Mouse (Mus musculus) forebrain, embryonic 12.5 days (tissue): ENCODE results near the gene Vapb. TPM values are rescaled to one million over a fixed set of nuclear protein-coding genes. Genes with fewer than 3 reads are reported as not detected.

Experiments used
- ATAC-seq: fragments of 200-750 bp; cut with Nextera tagmentation; 2 replicates; pipeline ENCODE4 v1.8.0; 2017; ENCODE audit warnings: moderate TSS enrichment; ENCODE audit not compliant: low FRiP score
- H3K27ac ChIP-seq: fragments of 300-500 bp; sonication (generic); 2 replicates; pipeline ENCODE4 v1.5.1; 2016; ENCODE audit warnings: mild to moderate bottlenecking
- H3K27me3 ChIP-seq: fragments of 300-500 bp; sonication (generic); 2 replicates; pipeline ENCODE4 v1.6.1; 2016; ENCODE audit warnings: mild to moderate bottlenecking
- H3K36me3 ChIP-seq: fragments of 300-500 bp; sonication (generic); replicated peaks from 2 replicates; pipeline ENCODE4 v1.6.1; 2016; ENCODE audit warnings: mild to moderate bottlenecking
- H3K4me1 ChIP-seq: fragments of 300-500 bp; sonication (generic); 2 replicates; pipeline ENCODE4 v1.6.1; 2016
- H3K4me2 ChIP-seq: fragments of 300-500 bp; sonication (generic); 2 replicates; pipeline ENCODE4 v1.6.1; 2016; ENCODE audit warnings: mild to moderate bottlenecking, moderate library complexity
- H3K4me3 ChIP-seq: fragments of 300-500 bp; sonication (generic); replicated peaks from 2 replicates; pipeline ENCODE4 v1.5.1; 2016; ENCODE audit warnings: mild to moderate bottlenecking
- H3K9ac ChIP-seq: fragments of 300-500 bp; sonication (generic); 2 replicates; pipeline ENCODE4 v1.6.1; 2016; ENCODE audit warnings: mild to moderate bottlenecking
- H3K9me3 ChIP-seq: fragments of 300-500 bp; sonication (generic); 2 replicates; pipeline ENCODE4 v1.6.1; 2016
- WGBS: fragments of 180-500 bp; shearing (Covaris S2); methylation state at CpG from one replicate; pipeline ENCODE4 v1.1.7; 2016; 5-methylcytosine and 5-hydroxymethylcytosine counted together
- polyA plus RNA-seq: library from polyadenylated mRNA; unstranded; fragments of >200 nt; fragmentation: Nextera tagmentation; extraction: Ambion mirVana; gene quantifications from 2 replicates; pipeline ENCODE4 v1.2.1, GENCODE M21; 2016

Vapb gene
- polyA plus RNA-seq, 1 experiment from 2014 or later: 11.0 TPM

- H3K9ac ChIP-seq: no peak overlapping the region
- 89% methylated on average over 9 of the region's 9 CpGs for WGBS
- no peak for ATAC-seq
- H3K27ac ChIP-seq: no peak overlapping the region
- no peaks in the 10 kb centered on the region for H3K27me3 ChIP-seq
- H3K9me3 ChIP-seq: 0 out of 2 replicates have a peak, but pooled peaks cover 6% of the 10 kb centered on the region
- H3K4me2 ChIP-seq: no peak overlapping the region
- no peak overlapping the region for H3K4me3 ChIP-seq
- H3K4me1 ChIP-seq: peaks cover 19% of the 10 kb centered on the region
- peaks cover 9% of the 10 kb centered on the region for H3K36me3 ChIP-seq
Measured at GRCm38 (mm10) chr2:173742744-173743143, 5.4 kb downstream of the Vapb start.

- Histone ChIP-seq H3K9me3 (0 out of 2 replicates have a peak, but pooled peaks cover 6% of the 10 kb centered on the region), H3K4me2 (no peak overlapping the region), H3K4me1 (peaks cover 4% of the 10 kb centered on the region; the same call in 1 of the 2 replicates), H3K27ac (no peak overlapping the region), H3K27me3 (no peaks in the 10 kb centered on the region), H3K4me3 (no peak overlapping the region), H3K9ac (no peak overlapping the region), H3K36me3 (peaks cover 5% of the 10 kb centered on the region)
- ATAC-seq: no peak
- 93% methylated on average over 7 of the region's 7 CpGs for WGBS
Measured at GRCm38 (mm10) chr2:173744070-173744815, 6.9 kb downstream of the Vapb start.

- ATAC-seq: no peak
- Histone ChIP-seq H3K4me2 (no peak overlapping the region), H3K9me3 (0 out of 2 replicates have a peak, but pooled peaks cover 6% of the 10 kb centered on the region), H3K27ac (no peak overlapping the region), H3K4me1 (no peaks in the 10 kb centered on the region), H3K9ac (no peak overlapping the region), H3K27me3 (no peaks in the 10 kb centered on the region), H3K36me3 (no peaks in the 10 kb centered on the region; the same call in 1 of the 2 replicates), H3K4me3 (no peak overlapping the region)
- WGBS: 89% methylated on average over 2 of the region's 2 CpGs
Measured at GRCm38 (mm10) chr2:173748961-173749659, 11.8 kb downstream of the Vapb start.

- Histone ChIP-seq H3K36me3 (no peaks in the 10 kb centered on the region), H3K27me3 (no peaks in the 10 kb centered on the region), H3K9ac (no peak overlapping the region), H3K4me1 (peaks cover 29% of the 10 kb centered on the region), H3K4me2 (no peak overlapping the region), H3K4me3 (no peak overlapping the region), H3K27ac (peak overlapping the region; percentile 69), H3K9me3 (no peaks in the 10 kb centered on the region)
- ATAC-seq: peak; percentile 73
- 35% methylated on average over 8 of the region's 8 CpGs for WGBS
Measured at GRCm38 (mm10) chr2:173755433-173756144, 18.3 kb downstream of the Vapb start.

- Histone ChIP-seq H3K36me3 (no peaks in the 10 kb centered on the region), H3K4me2 (no peak overlapping the region)
Measured at GRCm38 (mm10) chr2:173757624-173758155, 20.4 kb downstream of the Vapb start.

GRCm38 (mm10) chr2:173760607-173761006 is 23.3 kb downstream of the Vapb start:
- H3K4me3 ChIP-seq: no peak overlapping the region
- no peak for ATAC-seq
- H3K36me3 ChIP-seq: peaks cover 5% of the 10 kb centered on the region; the same call in 1 of the 2 replicates
- no peaks in the 10 kb centered on the region for H3K27me3 ChIP-seq
- WGBS: 92% methylated on average over 6 of the region's 6 CpGs
- H3K9me3 ChIP-seq: no peaks in the 10 kb centered on the region
- no peak overlapping the region for H3K27ac ChIP-seq
- H3K9ac ChIP-seq: no peak overlapping the region
- H3K4me1 ChIP-seq: peaks cover 23% of the 10 kb centered on the region
- no peak overlapping the region for H3K4me2 ChIP-seq

More at GRCm38 (mm10) chr2:173757624-173758155, 20.4 kb downstream of the Vapb start:
- H3K9me3 ChIP-seq: no peaks in the 10 kb centered on the region
- no peak for ATAC-seq
- H3K27ac ChIP-seq: no peak overlapping the region
- H3K27me3 ChIP-seq: no peaks in the 10 kb centered on the region
- H3K4me1 ChIP-seq: peaks cover 29% of the 10 kb centered on the region
- no peak overlapping the region for H3K9ac ChIP-seq
- WGBS: 87% methylated on average over 8 of the region's 8 CpGs
- H3K4me3 ChIP-seq: no peak overlapping the region

- Histone ChIP-seq H3K27ac (no peak overlapping the region), H3K4me1 (peaks cover 28% of the 10 kb centered on the region), H3K9ac (no peak overlapping the region), H3K27me3 (no peaks in the 10 kb centered on the region), H3K4me3 (no peak overlapping the region), H3K9me3 (no peaks in the 10 kb centered on the region), H3K36me3 (peaks cover 5% of the 10 kb centered on the region; the same call in 1 of the 2 replicates), H3K4me2 (no peak overlapping the region)
- 67% methylated on average over 3 of the region's 3 CpGs for WGBS
- no peak for ATAC-seq
Measured at GRCm38 (mm10) chr2:173764629-173765028, 27.3 kb downstream of the Vapb start.

- H3K4me2 ChIP-seq: no peak overlapping the region
- peaks cover 7% of the 10 kb centered on the region for H3K36me3 ChIP-seq
- H3K4me1 ChIP-seq: peaks cover 50% of the 10 kb centered on the region
- H3K4me3 ChIP-seq: no peak overlapping the region
- 74% methylated on average over 8 of the region's 8 CpGs for WGBS
- no peaks in the 10 kb centered on the region for H3K9me3 ChIP-seq
- H3K27ac ChIP-seq: peak overlapping the region; percentile 63; the same call in 1 of the 2 replicates
- H3K27me3 ChIP-seq: no peaks in the 10 kb centered on the region
- H3K9ac ChIP-seq: no peak overlapping the region
- no peak; the same call in 1 of the 2 replicates for ATAC-seq
Measured at GRCm38 (mm10) chr2:173767959-173768595, 30.8 kb downstream of the Vapb start.

- peak overlapping the region; percentile 83 for H3K27ac ChIP-seq
- H3K27me3 ChIP-seq: no peaks in the 10 kb centered on the region
- no peaks in the 10 kb centered on the region for H3K9me3 ChIP-seq
- peaks cover 58% of the 10 kb centered on the region for H3K4me1 ChIP-seq
- peaks cover 6% of the 10 kb centered on the region for H3K36me3 ChIP-seq
- no peak overlapping the region for H3K9ac ChIP-seq
- no peak for ATAC-seq
- H3K4me3 ChIP-seq: no peak overlapping the region
- H3K4me2 ChIP-seq: no peak overlapping the region
- 63% methylated on average over 10 of the region's 10 CpGs for WGBS
Measured at GRCm38 (mm10) chr2:173769183-173769582, 31.9 kb downstream of the Vapb start.

- no peak for ATAC-seq
Measured at GRCm38 (mm10) chr2:173770620-173771019, 33.3 kb downstream of the Vapb start.

GRCm38 (mm10) chr2:173771706-173772105 is 34.4 kb downstream of the Vapb start:
- Histone ChIP-seq H3K4me1 (peaks cover 75% of the 10 kb centered on the region), H3K9ac (no peak overlapping the region), H3K27me3 (no peaks in the 10 kb centered on the region), H3K36me3 (peaks cover 2% of the 10 kb centered on the region; the same call in 1 of the 2 replicates), H3K27ac (peak overlapping the region; percentile 61), H3K4me3 (no peak overlapping the region), H3K4me2 (no peak overlapping the region), H3K9me3 (no peaks in the 10 kb centered on the region)
- peak; percentile 34; the same call in 1 of the 2 replicates for ATAC-seq
- 53% methylated on average over 8 of the region's 8 CpGs for WGBS

More at GRCm38 (mm10) chr2:173770620-173771019, 33.3 kb downstream of the Vapb start:
- 78% methylated on average over 5 of the region's 5 CpGs for WGBS
- H3K9ac ChIP-seq: no peak overlapping the region
- no peaks in the 10 kb centered on the region for H3K9me3 ChIP-seq
- H3K27me3 ChIP-seq: no peaks in the 10 kb centered on the region
- H3K4me2 ChIP-seq: no peak overlapping the region
- peaks cover 2% of the 10 kb centered on the region; the same call in 1 of the 2 replicates for H3K36me3 ChIP-seq
- H3K4me3 ChIP-seq: no peak overlapping the region
- no peak overlapping the region for H3K27ac ChIP-seq
- H3K4me1 ChIP-seq: peaks cover 64% of the 10 kb centered on the region
